Mouse (Mus musculus): ENCODE results near the gene Marc2. TPM values are rescaled to one million over a fixed set of nuclear protein-coding genes. Genes with fewer than 3 reads are reported as not detected.

The Marc2 gene
- polyA plus RNA-seq, 1 experiment, result 352 TPM

- no peak for TF ChIP-seq POLR2A (IDR thresholded peaks at IDR 0.05; ENCODE audit: low read depth, low read length)
- TF ChIP-seq CTCF (IDR thresholded peaks at IDR 0.05; ENCODE audit: extremely low read depth, insufficient read length, insufficient replicate concordance, low read depth, low read length), result no peak
- H3K27ac ChIP-seq (ENCODE audit: insufficient read depth, low read depth, low read length), result no peak overlapping the region
- H3K4me1 ChIP-seq (ENCODE audit: control insufficient read depth, insufficient read depth, insufficient read length, low read length), result peaks cover 17% of the 10 kb centered on the region
- peaks cover 57% of the 10 kb centered on the region for H3K36me3 ChIP-seq (ENCODE audit: control insufficient read depth, insufficient read depth, low read length)
- no peak overlapping the region for H3K4me3 ChIP-seq (ENCODE audit: low read depth, low read length)
- 50% methylated on average over 8 of the region's 8 CpGs for WGBS
- H3K27me3 ChIP-seq (ENCODE audit: control insufficient read depth, insufficient read depth, low read length), result no peaks in the 10 kb centered on the region
These were observed 16.4 kb downstream of the Marc2 start for GRCm38 (mm10) chr1:184829897-184830296.

- H3K27ac ChIP-seq (ENCODE audit: insufficient read depth, low read depth, low read length), result peak overlapping the region; percentile 95
- H3K36me3 ChIP-seq (ENCODE audit: control insufficient read depth, insufficient read depth, low read length), result peaks cover 46% of the 10 kb centered on the region
- H3K4me3 ChIP-seq (ENCODE audit: low read depth, low read length), result peak overlapping the region; percentile 51
- TF ChIP-seq CTCF (IDR thresholded peaks at IDR 0.05; ENCODE audit: extremely low read depth, insufficient read length, insufficient replicate concordance, low read depth, low read length) (no peak), POLR2A (IDR thresholded peaks at IDR 0.05; ENCODE audit: low read depth, low read length) (no peak)
- no peaks in the 10 kb centered on the region for H3K27me3 ChIP-seq (ENCODE audit: control insufficient read depth, insufficient read depth, low read length)
- WGBS, result 27% methylated on average over 23 of the region's 23 CpGs
- peaks cover 20% of the 10 kb centered on the region for H3K4me1 ChIP-seq (ENCODE audit: control insufficient read depth, insufficient read depth, insufficient read length, low read length)
These were observed 19.0 kb downstream of the Marc2 start for GRCm38 (mm10) chr1:184827175-184827701.

- peaks cover 17% of the 10 kb centered on the region for H3K4me1 ChIP-seq (ENCODE audit: control insufficient read depth, insufficient read depth, insufficient read length, low read length)
- no peaks in the 10 kb centered on the region for H3K27me3 ChIP-seq (ENCODE audit: control insufficient read depth, insufficient read depth, low read length)
- 24% methylated on average over 11 of the region's 11 CpGs for WGBS
- TF ChIP-seq CTCF (IDR thresholded peaks at IDR 0.05; ENCODE audit: extremely low read depth, insufficient read length, insufficient replicate concordance, low read depth, low read length) (peak; percentile 66; the same call in 1 of the 2 replicates), POLR2A (IDR thresholded peaks at IDR 0.05; ENCODE audit: low read depth, low read length) (no peak)
- 0 out of 2 replicates have a peak overlapping the region, but pooled peaks have one; percentile 26 for H3K27ac ChIP-seq (ENCODE audit: insufficient read depth, low read depth, low read length)
- peaks cover 41% of the 10 kb centered on the region for H3K36me3 ChIP-seq (ENCODE audit: control insufficient read depth, insufficient read depth, low read length)
- no peak overlapping the region for H3K4me3 ChIP-seq (ENCODE audit: low read depth, low read length)
These were observed 21.2 kb downstream of the Marc2 start for GRCm38 (mm10) chr1:184825093-184825492.

- Histone ChIP-seq H3K27ac (ENCODE audit: insufficient read depth, low read depth, low read length) (0 out of 2 replicates have a peak overlapping the region, but pooled peaks have one; percentile 26), H3K27me3 (ENCODE audit: control insufficient read depth, insufficient read depth, low read length) (no peaks in the 10 kb centered on the region), H3K4me3 (ENCODE audit: low read depth, low read length) (no peak overlapping the region), H3K36me3 (ENCODE audit: control insufficient read depth, insufficient read depth, low read length) (peaks cover 38% of the 10 kb centered on the region), H3K4me1 (ENCODE audit: control insufficient read depth, insufficient read depth, insufficient read length, low read length) (peaks cover 11% of the 10 kb centered on the region)
- 2% methylated on average over 12 of the region's 12 CpGs for WGBS
- TF ChIP-seq CTCF (IDR thresholded peaks at IDR 0.05; ENCODE audit: extremely low read depth, insufficient read length, insufficient replicate concordance, low read depth, low read length) (peak; percentile 99), POLR2A (IDR thresholded peaks at IDR 0.05; ENCODE audit: low read depth, low read length) (no peak)
These were observed 21.8 kb downstream of the Marc2 start for GRCm38 (mm10) chr1:184824439-184824851.

GRCm38 (mm10) chr1:184822678-184823077 is 23.6 kb downstream of the Marc2 start:
- peaks cover 45% of the 10 kb centered on the region for H3K36me3 ChIP-seq (ENCODE audit: control insufficient read depth, insufficient read depth, low read length)
- TF ChIP-seq CTCF (IDR thresholded peaks at IDR 0.05; ENCODE audit: extremely low read depth, insufficient read length, insufficient replicate concordance, low read depth, low read length), result no peak
- no peak for TF ChIP-seq POLR2A (IDR thresholded peaks at IDR 0.05; ENCODE audit: low read depth, low read length)
- WGBS, result 67% methylated on average over 11 of the region's 11 CpGs
- peaks cover 8% of the 10 kb centered on the region for H3K4me1 ChIP-seq (ENCODE audit: control insufficient read depth, insufficient read depth, insufficient read length, low read length)
- H3K4me3 ChIP-seq (ENCODE audit: low read depth, low read length), result no peak overlapping the region
- no peak overlapping the region for H3K27ac ChIP-seq (ENCODE audit: insufficient read depth, low read depth, low read length)
- H3K27me3 ChIP-seq (ENCODE audit: control insufficient read depth, insufficient read depth, low read length), result no peaks in the 10 kb centered on the region

- Histone ChIP-seq H3K27ac (ENCODE audit: insufficient read depth, low read depth, low read length) (no peak overlapping the region), H3K4me1 (ENCODE audit: control insufficient read depth, insufficient read depth, insufficient read length, low read length) (no peaks in the 10 kb centered on the region), H3K4me3 (ENCODE audit: low read depth, low read length) (no peak overlapping the region), H3K36me3 (ENCODE audit: control insufficient read depth, insufficient read depth, low read length) (peaks cover 61% of the 10 kb centered on the region), H3K27me3 (ENCODE audit: control insufficient read depth, insufficient read depth, low read length) (no peaks in the 10 kb centered on the region)
- 84% methylated on average over 6 of the region's 6 CpGs for WGBS
- TF ChIP-seq POLR2A (IDR thresholded peaks at IDR 0.05; ENCODE audit: low read depth, low read length), result no peak
- peak; percentile 48; the same call in 1 of the 2 replicates for TF ChIP-seq CTCF (IDR thresholded peaks at IDR 0.05; ENCODE audit: extremely low read depth, insufficient read length, insufficient replicate concordance, low read depth, low read length)
These were observed 28.5 kb downstream of the Marc2 start for GRCm38 (mm10) chr1:184817768-184818167.

GRCm38 (mm10) chr1:184811716-184812250 is 34.5 kb downstream of the Marc2 start:
- Histone ChIP-seq H3K4me3 (ENCODE audit: low read depth, low read length) (no peak overlapping the region), H3K27ac (ENCODE audit: insufficient read depth, low read depth, low read length) (no peak overlapping the region), H3K4me1 (ENCODE audit: control insufficient read depth, insufficient read depth, insufficient read length, low read length) (peaks cover 24% of the 10 kb centered on the region), H3K27me3 (ENCODE audit: control insufficient read depth, insufficient read depth, low read length) (no peaks in the 10 kb centered on the region), H3K36me3 (ENCODE audit: control insufficient read depth, insufficient read depth, low read length) (peaks cover 18% of the 10 kb centered on the region)
- TF ChIP-seq CTCF (IDR thresholded peaks at IDR 0.05; ENCODE audit: extremely low read depth, insufficient read length, insufficient replicate concordance, low read depth, low read length) (no peak), POLR2A (IDR thresholded peaks at IDR 0.05; ENCODE audit: low read depth, low read length) (no peak)
- 40% methylated on average over 8 of the region's 8 CpGs for WGBS
